Comparison of ENCODE assay signal across 13 mouse cellular contexts in the genomic region with DNA sequence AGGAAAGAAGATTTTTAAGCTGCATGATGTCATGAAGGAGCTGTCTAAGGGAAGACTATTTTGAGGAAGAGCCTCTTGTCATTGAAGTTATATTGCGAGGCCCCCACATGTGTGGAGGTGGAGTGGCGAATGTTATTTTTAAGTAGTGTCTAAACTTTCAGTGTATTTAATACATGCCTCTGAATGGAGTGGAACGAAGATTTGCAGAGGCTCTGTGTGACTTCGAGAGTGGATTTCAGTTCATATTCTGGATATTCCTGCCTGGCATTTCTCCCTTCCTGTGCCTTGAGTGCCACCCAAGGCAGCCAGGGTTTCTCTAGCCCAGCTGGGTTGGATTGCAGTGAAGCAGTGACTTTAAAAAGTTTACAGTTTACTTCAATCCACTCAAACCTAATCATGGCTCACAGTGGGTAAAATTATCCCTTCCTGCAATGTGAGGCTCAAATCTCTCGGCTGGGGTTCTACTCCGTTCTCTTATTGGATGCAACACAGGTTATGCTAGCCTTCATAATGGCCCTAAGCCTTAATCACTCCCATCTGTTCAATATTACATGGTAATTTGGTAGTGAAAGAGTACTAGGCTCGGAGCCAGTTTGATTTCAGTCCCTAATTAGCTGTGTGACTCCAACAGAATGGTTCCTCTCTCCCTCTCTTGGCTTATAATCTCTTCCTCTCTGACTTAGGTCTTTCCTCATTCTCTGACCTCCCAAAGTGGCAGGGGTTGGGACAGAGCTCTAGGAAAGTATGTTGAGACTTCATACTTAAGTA.
DNase-seq lines count a peak whose midpoint lies in the region; ATAC-seq lines count a peak whose summit lies in the region.
"Had no signal": no experiment of that assay in that cellular context is flagged by ENCODE, and none has a peak within 500 bp of the region (broad histone marks: within the 10 kb centered on the region; RNA-seq: fewer than 3 reads in every experiment).

No protein-coding gene starts in this region.

- H3K4me3 ChIP-seq in forebrain, embryonic 14.5 days (ENCODE audit: low read depth, low read length): no peak overlapping the region
- H3K4me3 ChIP-seq: megakaryocyte, embryonic 14.5 days had no signal

- WGBS in forebrain, embryonic 14.5 days: 60% methylated on average over 7 of the region's 7 CpGs

- peak; percentile 45 for DNase-seq in heart, adult 11 months
- DNase-seq in heart, postnatal 25 days (ENCODE audit: low spot score): no peak
- peak; percentile 10 for DNase-seq in A20 (ENCODE audit: low read depth, low spot score)
- DNase-seq in forebrain, embryonic 14.5 days (ENCODE audit: low spot score): peak; percentile 87
- DNase-seq in left cerebral cortex, postnatal 14 days (ENCODE audit: low spot score in 2 of 2): peak; percentile 45 to 75
- no peak for DNase-seq in adrenal gland, adult 8-10 months
- DNase-seq in thymus, postnatal 4 days: no peak
- DNase-seq: cerebellum, adult 8-10 months; gastrocnemius, postnatal 14 days; thymus, adult 2 months had no signal

- H3K4me2 ChIP-seq in forebrain, embryonic 14.5 days (ENCODE audit: low read length): no peak overlapping the region

- H3K27ac ChIP-seq in forebrain, embryonic 14.5 days (ENCODE audit: low read depth, low read length): no peak overlapping the region

- H3K27me3 ChIP-seq in forebrain, embryonic 14.5 days (replicated peaks; ENCODE audit: control insufficient read depth, insufficient read depth, low read length): no peaks in the 10 kb centered on the region
- H3K27me3 ChIP-seq: megakaryocyte, embryonic 14.5 days had no signal

- H3K4me1 ChIP-seq in forebrain, embryonic 14.5 days (ENCODE audit: control insufficient read depth, insufficient read depth, low read length): peaks cover 3% of the 10 kb centered on the region; the same call in 1 of the 2 replicates
- H3K4me1 ChIP-seq: megakaryocyte, embryonic 14.5 days had no signal

- H3K36me3 ChIP-seq in forebrain, embryonic 14.5 days (ENCODE audit: control insufficient read depth, insufficient read depth, low read length): no peaks in the 10 kb centered on the region

- intact Hi-C loops in heart, postnatal 25 days (cut with DNase I): no loop called here
- intact Hi-C loops in left cerebral cortex, postnatal 14 days (cut with DNase I): loop anchor here (5.0 kb wide), 1 partner anchor 139 kb away; a partner anchor contains a TSS

- no peak overlapping the region for H3K9ac ChIP-seq in forebrain, embryonic 14.5 days (ENCODE audit: low read length)

- peak; percentile 84 for ATAC-seq in forebrain, embryonic 14.5 days
- no peak for ATAC-seq in monocyte, adult 5-6 weeks (replicated peaks; ENCODE audit: insufficient number of reproducible peaks, low FRiP score, low TSS enrichment, poor library complexity, severe bottlenecking)
- ATAC-seq: CD4-positive, CD25-positive, alpha-beta regulatory T cell, adult 4 months had no signal

- H3K9me3 ChIP-seq in forebrain, embryonic 14.5 days (replicated peaks; ENCODE audit: control insufficient read depth, low read length): no peaks in the 10 kb centered on the region

Comparison
In these comparisons a context has a peak if more than half of its experiments do, and no peak if none do; other contexts are left out.
1. DNase-seq: peak in heart, adult 11 months (single experiment), A20 (single experiment), forebrain, embryonic 14.5 days (single experiment) and left cerebral cortex, postnatal 14 days (2 of 2); none in heart, postnatal 25 days (single experiment), adrenal gland, adult 8-10 months (single experiment) and thymus, postnatal 4 days (single experiment).